Mouse (Mus musculus) megakaryocyte, adult 5-6 weeks (primary cell): ENCODE measurements around the gene Mrfap1. TPM values are rescaled to one million over a fixed set of nuclear protein-coding genes. Genes with fewer than 3 reads are reported as not detected.

Experiments used
- ATAC-seq: 2 replicates; pipeline ENCODE4 v1.8.0; 2016; ENCODE audit warnings: mild to moderate bottlenecking, inconsistent platforms; ENCODE audit not compliant: poor library complexity, severe bottlenecking
- total RNA-seq, 2 experiments: library from RNA; stranded (forward) in 1 of 2; stranded (reverse) in 1 of 2; fragments of 153-499, 151-499 nt in 1 of 2; fragments of 221-1000, 200-1000 nt in 1 of 2; gene quantifications; 2 replicates each; pipeline versions ENCODE4 v1.2.3 to v1.2.4; 2015 to 2017

Gene Mrfap1
- total RNA-seq, 2 experiments from 2014 or later = 201 to 275 TPM

DNA sequence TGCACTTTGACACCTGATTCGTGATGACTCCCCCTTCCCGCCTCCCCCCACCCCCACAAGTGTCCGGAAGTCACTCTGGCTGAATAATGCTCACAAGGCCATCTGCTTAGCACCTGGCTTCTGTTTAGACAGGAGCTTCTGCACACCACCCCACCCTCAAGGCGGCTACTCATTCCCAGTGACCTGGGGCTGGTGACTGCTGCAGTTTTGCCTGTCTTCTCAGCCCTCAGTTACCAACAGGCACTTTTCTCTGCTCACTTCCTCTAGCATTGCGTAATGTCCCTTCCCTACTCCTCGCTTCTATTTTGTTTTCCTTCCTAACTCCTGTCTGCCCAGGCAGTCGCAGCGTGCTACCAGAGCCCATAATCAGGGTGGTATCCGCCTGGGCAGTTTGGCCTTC, 4.7 kb downstream of the Mrfap1 start:
- ATAC-seq = peak; percentile 44

DNA sequence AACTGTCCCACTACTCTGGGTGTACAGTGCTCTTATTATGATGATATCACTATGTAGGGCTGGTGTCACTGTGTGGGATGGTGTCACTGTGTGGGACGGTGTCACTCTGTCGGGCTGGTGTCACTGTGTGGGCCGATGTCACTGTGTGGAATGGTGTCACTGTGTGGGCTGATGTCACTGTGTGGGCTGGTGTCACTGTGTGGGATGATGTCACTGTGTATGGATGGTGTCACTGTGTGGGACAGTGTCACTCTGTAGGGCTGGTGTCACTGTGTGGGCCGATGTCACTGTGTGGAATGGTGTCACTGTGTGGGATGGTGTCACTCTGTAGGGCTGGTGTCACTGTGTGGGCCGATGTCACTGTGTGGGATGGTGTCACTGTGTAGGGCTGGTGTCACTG, 10.5 kb downstream of the Mrfap1 start:
- no peak for ATAC-seq

DNA sequence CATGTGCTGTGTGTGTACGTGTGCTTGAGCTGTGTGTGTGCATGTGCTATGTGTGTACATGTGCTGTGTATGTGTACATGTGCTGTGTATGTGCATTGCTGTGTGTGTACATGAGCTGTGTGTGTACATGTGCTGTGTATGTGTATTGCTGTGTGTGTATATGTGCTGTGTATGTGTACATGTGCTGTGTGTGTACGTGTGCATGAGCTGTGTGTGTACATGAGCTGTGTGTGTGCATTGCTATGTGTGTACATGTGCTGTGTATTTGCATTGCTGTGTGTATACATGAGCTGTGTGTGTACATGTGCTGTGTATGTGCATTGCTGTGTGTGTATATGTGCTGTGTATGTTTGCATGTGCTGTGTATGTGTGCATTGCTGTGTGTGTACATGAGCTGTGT, 17.1 kb downstream of the Mrfap1 start:
- ATAC-seq = no peak

DNA sequence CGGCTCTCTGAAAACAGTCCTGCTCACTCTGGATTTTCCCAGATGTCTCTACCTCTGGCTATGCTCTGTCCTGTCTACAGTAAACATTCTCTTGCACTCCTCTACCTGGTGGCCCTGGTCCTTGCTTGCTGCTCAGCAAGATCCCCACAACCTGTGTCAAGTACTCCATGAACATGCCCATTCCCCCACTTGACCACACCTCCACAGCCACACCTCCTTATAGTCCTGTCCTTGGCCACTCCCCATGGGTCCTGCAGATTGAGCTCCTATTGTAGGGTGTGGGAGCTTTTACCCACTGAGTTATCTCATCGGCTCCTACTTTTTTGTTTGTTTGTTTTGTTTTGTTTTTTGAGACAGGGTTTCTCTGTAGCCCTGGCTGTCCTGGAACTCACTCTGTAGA, 17.7 kb downstream of the Mrfap1 start:
- ATAC-seq = no peak

DNA sequence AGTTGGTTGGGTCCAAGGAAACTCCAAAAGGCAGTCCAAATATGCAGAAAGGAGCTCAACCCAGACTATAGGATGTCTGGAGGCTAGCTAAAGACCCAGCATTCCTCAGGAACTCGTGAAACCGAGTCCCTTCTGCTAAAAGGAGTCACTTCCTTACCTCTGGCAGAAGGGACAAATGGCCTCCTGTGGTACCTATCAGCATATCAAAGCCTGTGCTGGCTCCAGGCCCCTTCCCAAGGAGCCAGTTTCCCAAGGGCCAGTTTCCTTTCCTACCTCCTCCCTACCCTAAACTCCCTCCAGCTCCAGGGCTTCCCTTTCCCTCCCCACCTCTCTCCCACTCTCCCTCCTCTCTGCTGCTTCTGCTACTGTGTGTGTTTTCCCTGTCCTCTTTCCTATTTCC, 19.4 kb downstream of the Mrfap1 start:
- ATAC-seq = no peak

DNA sequence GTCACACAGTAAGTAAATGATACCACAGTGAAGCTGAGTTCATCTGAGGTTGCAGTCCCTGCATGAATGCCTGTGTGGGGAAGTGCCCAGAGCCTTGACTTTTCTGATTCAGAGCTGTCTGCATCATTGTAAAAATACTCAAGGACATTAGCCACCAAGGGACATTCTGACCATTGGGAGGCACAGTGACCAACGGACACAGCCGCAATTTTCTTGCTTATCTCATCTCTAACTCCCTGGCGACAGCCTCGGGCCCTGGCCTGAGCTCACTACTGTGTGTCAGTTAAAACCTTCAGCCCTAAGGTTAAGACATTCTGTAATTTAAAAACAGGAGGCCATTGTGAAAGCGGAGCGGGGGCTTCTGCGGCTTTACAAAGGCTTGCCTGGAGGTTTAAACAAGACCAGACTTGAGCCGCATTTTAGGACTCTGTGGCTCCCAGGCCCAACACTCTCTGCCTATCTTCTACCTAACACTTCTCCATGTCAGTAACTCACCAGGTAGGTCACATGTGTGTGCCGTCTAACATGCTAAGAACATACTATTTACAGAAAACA, 20.5 kb downstream of the Mrfap1 start:
- ATAC-seq = no peak

DNA sequence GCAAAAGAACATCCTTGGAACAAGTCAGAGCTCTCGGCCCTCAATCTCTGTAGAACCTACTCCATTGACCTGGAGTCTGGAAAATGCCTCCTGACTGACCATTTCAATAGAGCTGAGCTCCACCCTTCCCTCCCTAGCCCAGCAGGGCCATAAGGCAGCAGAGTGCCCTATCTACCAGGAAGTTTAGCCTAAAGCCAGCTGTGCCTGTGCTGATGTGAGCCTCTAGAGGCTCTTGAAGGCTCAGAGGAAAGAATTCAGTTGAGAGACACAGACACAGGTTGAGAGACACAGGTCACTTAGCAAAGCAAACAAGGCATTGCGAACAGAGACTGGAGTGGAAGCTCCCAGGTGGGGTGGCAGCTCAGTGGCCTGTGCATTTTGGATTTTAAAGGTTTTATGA, 21.3 kb downstream of the Mrfap1 start:
- no peak for ATAC-seq

DNA sequence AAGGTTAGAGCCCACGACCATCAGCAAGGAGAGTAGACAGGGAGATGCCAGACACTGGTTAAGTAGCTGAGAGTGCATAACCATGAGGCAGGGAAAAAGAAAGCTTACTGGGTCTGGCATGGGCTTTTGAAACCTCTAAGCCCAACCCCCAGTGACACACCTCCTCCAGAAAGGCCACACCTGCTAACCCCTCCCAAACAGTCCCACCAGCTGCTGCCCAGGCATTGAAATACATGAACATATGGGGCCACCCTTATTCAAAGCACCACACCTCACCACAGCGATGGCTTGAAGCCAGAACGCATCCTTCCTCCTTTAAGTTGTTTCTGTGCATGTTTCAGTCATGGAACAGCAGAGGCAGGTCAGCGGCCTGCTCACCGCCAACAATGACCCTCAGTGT, 24.0 kb downstream of the Mrfap1 start:
- no peak for ATAC-seq

DNA sequence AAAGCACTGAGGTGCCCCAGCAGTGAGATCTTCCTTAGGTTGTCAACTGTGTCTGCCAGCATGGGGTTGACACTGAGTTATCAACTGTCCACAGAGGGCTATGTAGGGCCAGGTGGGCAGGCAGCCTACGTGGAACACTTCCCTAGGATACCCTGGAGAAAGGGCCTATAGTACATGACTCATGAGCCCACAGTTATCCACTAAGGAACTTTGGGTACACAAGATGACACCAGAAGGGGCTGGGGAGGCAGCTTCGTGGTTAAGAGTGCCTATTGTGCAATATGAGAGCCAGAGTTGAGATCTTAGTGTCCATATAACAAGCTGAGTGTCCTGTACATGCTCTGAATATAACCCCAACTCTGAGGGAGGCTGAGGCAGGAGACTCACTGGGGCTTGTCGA, 27.0 kb downstream of the Mrfap1 start:
- no peak for ATAC-seq

DNA sequence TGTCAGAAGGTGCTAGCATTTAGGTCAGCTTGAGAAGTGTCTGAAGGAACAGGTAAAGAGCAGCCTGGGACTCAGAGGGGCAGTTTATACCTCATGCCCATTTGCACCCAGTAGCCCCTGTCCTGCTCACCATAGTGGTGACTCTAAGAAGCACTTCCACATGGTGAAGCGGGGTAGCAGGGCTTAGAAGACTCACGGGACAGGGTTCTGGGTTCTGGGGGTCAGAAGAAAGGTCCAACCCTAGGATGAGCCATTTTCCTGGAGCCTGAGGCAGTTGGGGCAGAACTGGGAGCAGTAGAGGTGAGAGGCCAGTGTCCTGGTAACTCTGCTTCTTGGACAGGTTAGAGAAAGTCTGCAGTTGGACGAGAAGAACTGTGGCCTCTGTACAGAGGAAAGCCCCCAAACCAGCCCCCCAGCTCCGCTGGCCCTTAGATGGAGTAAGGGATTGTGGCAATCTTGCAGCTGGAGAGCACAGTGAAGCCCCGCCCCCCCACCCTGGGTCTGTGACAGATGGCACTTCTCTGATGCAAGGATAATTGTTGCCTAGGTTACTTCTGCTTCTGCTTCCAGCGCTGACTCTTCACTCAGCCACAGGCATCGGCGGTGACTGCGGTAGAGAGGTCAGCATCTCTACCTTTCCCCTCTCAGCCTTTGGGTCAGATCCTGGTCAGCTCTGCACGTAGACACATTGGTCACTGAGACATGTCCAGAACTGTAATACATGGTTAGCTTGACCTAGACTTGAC, 29.4 kb downstream of the Mrfap1 start:
- peak; percentile 96 for ATAC-seq

DNA sequence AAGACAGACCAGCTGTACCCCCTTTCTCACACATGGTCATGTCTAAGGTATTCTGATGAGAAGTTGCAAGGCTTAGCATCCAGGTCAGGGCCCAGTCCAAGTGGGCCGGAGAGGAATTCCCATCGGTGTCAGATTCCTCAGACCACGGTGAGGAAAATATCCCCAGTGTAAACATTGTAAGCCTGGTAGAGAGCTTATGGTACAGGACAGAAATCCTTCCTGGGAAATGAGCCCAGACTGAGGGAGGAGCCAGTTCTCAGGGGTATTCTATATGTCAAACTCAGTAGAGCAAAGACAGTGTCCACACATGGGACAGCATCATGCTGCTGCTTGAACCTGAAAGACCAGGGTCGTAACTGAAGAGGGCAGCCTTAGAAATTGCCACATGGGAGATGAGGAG, 36.7 kb downstream of the Mrfap1 start:
- no peak for ATAC-seq

DNA sequence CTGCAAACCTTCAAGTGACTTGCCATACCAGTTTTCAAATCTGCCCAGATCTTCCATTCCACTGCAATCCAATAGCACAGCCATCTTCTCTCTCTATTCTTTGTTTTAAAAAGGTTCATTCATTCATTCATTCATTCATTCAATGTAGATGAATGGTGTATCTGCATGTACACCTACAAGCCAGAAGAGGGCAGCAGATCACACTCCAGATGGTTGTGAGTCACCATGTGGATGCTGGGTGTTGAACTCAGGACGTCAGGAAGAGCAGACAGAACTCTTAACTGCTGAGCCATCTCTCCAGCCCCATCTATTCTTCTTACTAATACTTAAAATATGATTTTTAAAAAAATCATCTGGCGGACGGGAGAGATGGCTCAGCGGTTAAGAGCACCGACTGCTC, 39.5 kb downstream of the Mrfap1 start:
- ATAC-seq = peak; percentile 77

DNA sequence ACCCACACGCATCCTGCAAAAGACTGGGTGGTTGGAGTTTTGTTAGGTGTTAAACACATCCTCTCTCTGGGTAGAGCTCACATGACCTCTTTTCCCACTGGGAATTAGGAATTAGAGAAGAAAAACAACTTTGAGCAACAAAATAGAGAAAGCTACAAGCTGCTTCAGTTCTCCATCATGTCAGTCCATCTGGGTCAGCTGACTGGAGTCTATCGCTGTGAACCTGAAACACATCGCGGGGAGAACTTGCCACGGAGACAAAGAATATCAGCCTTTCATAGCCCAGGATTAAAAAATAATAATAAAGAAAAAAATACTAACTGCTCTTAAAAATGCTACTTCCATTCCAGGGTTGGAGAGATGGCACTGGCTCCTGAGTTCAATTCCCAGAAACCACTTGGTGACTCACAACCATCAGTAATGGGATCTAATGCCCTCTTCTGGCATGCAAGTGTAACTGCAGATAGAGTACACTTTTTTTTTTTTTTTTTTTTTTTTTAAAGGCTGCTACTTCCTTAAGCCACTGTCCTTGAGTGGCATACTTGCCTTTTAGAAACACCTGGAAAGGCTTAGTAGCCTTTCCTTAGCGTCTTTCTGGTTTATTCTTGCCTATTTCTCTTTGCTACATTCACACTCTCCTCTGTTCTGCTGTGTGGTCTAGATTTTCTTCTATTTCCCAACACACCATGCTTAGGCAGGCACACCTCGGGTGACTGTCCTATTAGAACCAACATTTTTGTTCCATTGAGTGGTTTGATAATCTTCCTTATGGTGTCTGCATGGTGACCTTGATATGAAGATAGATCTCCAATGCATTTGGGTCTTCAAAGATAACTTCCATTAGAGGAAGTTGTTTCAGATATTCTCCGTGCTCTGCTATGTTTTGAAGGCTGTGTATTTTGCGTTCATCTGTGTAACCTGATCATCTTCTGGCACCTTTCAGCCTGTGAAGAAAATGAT, 46.2 kb downstream of the Mrfap1 start:
- ATAC-seq = peak; percentile 39

DNA sequence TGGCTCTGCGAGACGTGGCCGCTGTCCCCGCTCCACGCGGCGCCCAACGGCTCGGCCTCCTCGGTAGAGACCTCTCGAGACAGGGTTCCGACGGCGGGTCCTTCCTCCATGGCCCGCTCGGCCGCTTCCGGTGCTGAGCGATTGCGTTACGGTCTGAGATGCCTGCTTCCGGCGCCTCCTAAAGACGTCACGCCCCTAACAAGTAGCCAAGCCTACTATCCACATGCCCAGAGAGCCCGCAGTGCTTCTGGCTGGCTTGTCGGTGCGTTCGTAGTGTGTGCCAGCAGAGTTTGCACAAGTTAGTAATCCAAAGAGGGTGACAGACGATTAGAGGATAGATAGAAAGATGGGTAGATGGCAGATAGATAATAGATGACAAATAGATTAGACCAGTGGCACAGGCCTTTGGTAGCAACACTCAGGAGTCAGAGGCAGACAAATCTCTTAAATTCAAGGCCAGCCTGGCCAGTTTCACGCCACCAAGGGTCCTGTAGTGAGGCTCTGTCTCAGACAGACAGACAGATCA, 48.0 kb downstream of the Mrfap1 start, which contains the start of gene Bloc1s4:
TSS of gene Bloc1s4 (minus strand) at position 115 of the 526 bp plus-strand sequence.
- peak; percentile 95 for ATAC-seq

DNA sequence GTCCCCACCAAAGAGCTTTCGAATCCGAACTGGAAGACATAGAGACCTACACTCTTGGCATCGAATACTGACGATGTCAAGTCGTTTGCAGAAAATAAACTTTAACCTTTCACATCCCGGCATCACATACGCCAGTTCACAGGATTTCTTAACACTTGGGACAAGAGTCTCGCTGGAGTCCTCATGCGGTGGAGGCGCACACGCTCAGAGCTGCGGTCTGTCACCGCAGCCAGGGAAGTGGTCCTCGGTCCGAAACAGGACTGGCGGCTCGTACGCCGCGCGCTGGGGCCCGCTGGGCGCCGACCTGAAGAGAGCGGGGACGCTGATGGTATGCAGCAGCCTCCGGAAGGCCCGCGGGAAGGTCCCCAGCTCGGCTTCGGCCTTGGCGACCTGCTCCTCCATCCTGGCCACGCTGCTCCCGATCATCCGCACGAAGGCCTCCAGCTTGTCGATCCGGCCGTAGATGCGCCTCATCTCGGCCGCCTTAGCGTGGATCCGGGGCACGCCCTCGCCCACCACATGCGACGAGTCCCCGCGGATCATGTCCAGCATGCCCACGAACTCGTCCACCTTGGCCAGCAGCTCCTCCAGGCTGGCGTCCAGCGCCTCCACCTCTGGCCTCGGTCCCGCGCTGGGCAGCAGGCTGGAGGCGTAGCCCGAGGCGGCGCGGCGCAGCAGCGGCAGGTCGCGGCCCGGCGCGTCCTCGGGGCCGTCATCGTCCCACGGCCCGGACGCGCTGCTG, 48.6 kb downstream of the Mrfap1 start:
- ATAC-seq = peak; percentile 25; the same call in 1 of the 2 replicates

DNA sequence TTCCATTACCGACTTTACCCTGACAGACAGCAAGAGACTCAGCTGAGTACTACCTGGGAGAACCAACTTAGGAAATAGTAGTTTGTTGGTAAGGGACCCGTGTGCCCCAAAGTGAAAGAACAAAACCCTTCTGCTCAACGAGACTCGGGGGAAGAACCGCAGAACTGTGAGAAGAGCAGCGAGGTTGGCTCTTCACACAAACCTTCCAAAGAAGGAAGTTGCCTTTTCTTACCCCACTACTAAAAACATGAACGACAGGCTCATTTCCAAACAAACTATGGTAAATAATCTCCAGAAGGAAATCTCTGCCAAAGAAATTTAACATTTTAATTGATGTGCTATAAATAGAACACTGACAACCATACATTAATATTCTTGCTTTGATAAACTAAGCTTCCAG, 49.5 kb downstream of the Mrfap1 start:
- ATAC-seq = no peak

Other genes with a start within 250 kb of the Mrfap1 start
- 22.3 and 25.5 TPM in 2 replicates for gene Tbc1d14, start 203.5 kb downstream of the Mrfap1 start, total RNA-seq (2015)
- gene Tbc1d14, start 203.5 kb downstream of the Mrfap1 start, total RNA-seq (2017) = 11.2 and 16.2 TPM in 2 replicates
- 20.0 and 27.1 TPM in 2 replicates for gene D5Ertd579e, start 100.7 kb downstream of the Mrfap1 start, total RNA-seq (2015)
- gene D5Ertd579e, start 100.7 kb downstream of the Mrfap1 start, total RNA-seq (2017) = 35.9 and 36.0 TPM in 2 replicates
- 11.4 and 14.9 TPM in 2 replicates for gene Bloc1s4, start 48.1 kb downstream of the Mrfap1 start, total RNA-seq (2015)
- gene Bloc1s4, start 48.1 kb downstream of the Mrfap1 start, total RNA-seq (2017) = 12.2 and 13.2 TPM in 2 replicates
- 29.5 and 42.3 TPM in 2 replicates for gene Man2b2, start 33.9 kb upstream of the Mrfap1 start, total RNA-seq (2015)
- 19.7 and 23.9 TPM in 2 replicates for gene Man2b2, start 33.9 kb upstream of the Mrfap1 start, total RNA-seq (2017)
- gene Ppp2r2c, start 71.7 kb upstream of the Mrfap1 start, total RNA-seq (2015) = not detected in 2 replicates
- gene Ppp2r2c, start 71.7 kb upstream of the Mrfap1 start, total RNA-seq (2017) = not detected in 2 replicates
- 5.3 and 5.4 TPM in 2 replicates for gene Wfs1, start 192.4 kb upstream of the Mrfap1 start, total RNA-seq (2015)
- 6.0 and 7.5 TPM in 2 replicates for gene Wfs1, start 192.4 kb upstream of the Mrfap1 start, total RNA-seq (2017)